23 mouse cellular contexts compared by ENCODE assay signal in the genomic region with DNA sequence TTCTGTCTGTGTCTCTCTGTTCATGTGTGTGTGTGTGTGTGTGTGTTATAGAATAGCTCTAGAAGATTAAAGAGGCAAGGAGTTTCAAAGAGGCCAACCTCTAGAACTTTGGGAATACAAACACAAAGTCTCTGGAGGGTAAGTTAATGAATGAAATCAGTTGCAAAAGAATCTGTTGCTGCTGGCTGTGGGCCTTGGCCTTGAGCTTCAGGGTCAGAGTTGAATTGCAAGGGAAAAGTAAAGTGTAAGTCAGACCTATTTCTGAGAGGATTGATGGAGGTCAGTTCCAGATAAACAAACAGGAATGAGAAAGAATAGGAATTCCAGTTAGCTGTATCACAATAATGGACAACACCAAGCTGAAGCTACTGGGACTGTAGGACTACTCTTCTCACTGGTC.
DNase-seq lines count a peak whose midpoint lies in the region; ATAC-seq and TF ChIP-seq lines count a peak whose summit lies in the region.
"Had no signal": no experiment of that assay in that cellular context is flagged by ENCODE, and none has a peak within 500 bp of the region (broad histone marks: within the 10 kb centered on the region; RNA-seq: fewer than 3 reads in every experiment).

No protein-coding gene starts in this region.

- H3K9ac ChIP-seq in liver, adult 2 months (ENCODE audit: low read depth, low read length), result no peak overlapping the region
- no peak overlapping the region for H3K9ac ChIP-seq in liver, embryonic 12.5 days
- no peak overlapping the region for H3K9ac ChIP-seq in kidney, postnatal 0 days (ENCODE audit: low read depth, low read length)
- H3K9ac ChIP-seq: embryonic facial prominence, embryonic 13.5 days; forebrain, embryonic 12.5 days; heart, embryonic 13.5 days; hindbrain, embryonic 12.5 days; limb, embryonic 15.5 days had no signal

- H3K4me2 ChIP-seq in liver, embryonic 12.5 days, result no peak overlapping the region
- H3K4me2 ChIP-seq in kidney, postnatal 0 days (ENCODE audit: low read length), result no peak overlapping the region
- H3K4me2 ChIP-seq: embryonic facial prominence, embryonic 13.5 days; forebrain, embryonic 12.5 days; heart, embryonic 13.5 days; hindbrain, embryonic 12.5 days; limb, embryonic 15.5 days had no signal

- no peaks in the 10 kb centered on the region for H3K79me2 ChIP-seq in liver, adult 2 months (ENCODE audit: control insufficient read depth, insufficient read depth, low read length)

- intact Hi-C loops in heart, postnatal 36 days (cut with DNase I), result no loop called here

- H3K4me3 ChIP-seq in liver, adult 2 months (ENCODE audit: insufficient read depth, low read depth, low read length), result no peak overlapping the region
- H3K4me3 ChIP-seq in liver, embryonic 12.5 days, result no peak overlapping the region
- no peak overlapping the region for H3K4me3 ChIP-seq in kidney, postnatal 0 days (replicated peaks; ENCODE audit: low read depth, low read length)
- H3K4me3 ChIP-seq: embryonic facial prominence, embryonic 13.5 days; erythroblast, embryonic 14.5 days; forebrain, embryonic 12.5 days; heart, adult 2 months; heart, embryonic 13.5 days; hindbrain, embryonic 12.5 days; limb, embryonic 15.5 days; midbrain, embryonic 10.5 days had no signal

- ATAC-seq in liver, embryonic 12.5 days, result no peak
- ATAC-seq in kidney, postnatal 0 days (replicated peaks; ENCODE audit: low FRiP score, low read depth), result no peak
- ATAC-seq: activated CD4-positive, CD25-positive, alpha-beta regulatory T cell, adult 4 months had no signal

- TF ChIP-seq POLR2A in liver, adult 2 months (IDR thresholded peaks at IDR 0.05; ENCODE audit: extremely low read depth, insufficient read depth, low read length), result no peak

- peak; percentile 66 for DNase-seq in liver, adult 2 months (ENCODE audit: extremely low read depth, low read depth, low spot score)
- DNase-seq in adrenal gland, postnatal 10 days, result peak; percentile 68
- DNase-seq in kidney, postnatal 0 days (ENCODE audit: low spot score), result peak; percentile 22
- no peak for DNase-seq in Muller cell, postnatal 12 days (ENCODE audit: inconsistent ontology term)
- no peak for DNase-seq in thymus, postnatal 25 days
- no peak for DNase-seq in heart, postnatal 36 days
- DNase-seq: cerebellum, adult 8-10 months; cerebellum, postnatal 36 days; embryo, embryonic 11 days; gastrocnemius, postnatal 36 days; heart, adult 2 months; heart, postnatal 14 days; left cerebral cortex, postnatal 4 days had no signal

- no peak for TF ChIP-seq CTCF in liver, adult 2 months (IDR thresholded peaks at IDR 0.05; ENCODE audit: low read depth, low read length)
- no peak for TF ChIP-seq CTCF in kidney, postnatal 0 days (IDR thresholded peaks at IDR 0.05; ENCODE audit: low read depth)

- no peaks in the 10 kb centered on the region for H3K36me3 ChIP-seq in liver, adult 2 months (ENCODE audit: control insufficient read depth, insufficient read depth, low read length)
- H3K36me3 ChIP-seq in liver, embryonic 12.5 days, result no peaks in the 10 kb centered on the region
- H3K36me3 ChIP-seq in kidney, postnatal 0 days (ENCODE audit: insufficient read depth, low read length), result no peaks in the 10 kb centered on the region
- H3K36me3 ChIP-seq: embryonic facial prominence, embryonic 13.5 days; forebrain, embryonic 12.5 days; heart, embryonic 13.5 days; hindbrain, embryonic 12.5 days; limb, embryonic 15.5 days; midbrain, embryonic 10.5 days had no signal

- peaks cover 5% of the 10 kb centered on the region; the same call in 1 of the 2 replicates for H3K4me1 ChIP-seq in liver, adult 2 months (ENCODE audit: control insufficient read depth, insufficient read depth, low read length)
- no peaks in the 10 kb centered on the region for H3K4me1 ChIP-seq in liver, embryonic 12.5 days
- H3K4me1 ChIP-seq in kidney, postnatal 0 days (replicated peaks; ENCODE audit: insufficient read depth, low read length), result no peaks in the 10 kb centered on the region
- H3K4me1 ChIP-seq: embryonic facial prominence, embryonic 13.5 days; forebrain, embryonic 12.5 days; heart, embryonic 13.5 days; hindbrain, embryonic 12.5 days; limb, embryonic 15.5 days; midbrain, embryonic 10.5 days had no signal

- H3K9me3 ChIP-seq in liver, embryonic 12.5 days (replicated peaks), result no peaks in the 10 kb centered on the region
- H3K9me3 ChIP-seq in kidney, postnatal 0 days (replicated peaks; ENCODE audit: low read length), result no peaks in the 10 kb centered on the region
- H3K9me3 ChIP-seq: embryonic facial prominence, embryonic 13.5 days; forebrain, embryonic 12.5 days; heart, embryonic 13.5 days; hindbrain, embryonic 12.5 days; limb, embryonic 15.5 days; midbrain, embryonic 10.5 days had no signal

- H3K27ac ChIP-seq in liver, adult 2 months (replicated peaks; ENCODE audit: insufficient read depth, low read depth, low read length), result no peak overlapping the region
- H3K27ac ChIP-seq in liver, embryonic 12.5 days, result no peak overlapping the region
- no peak overlapping the region for H3K27ac ChIP-seq in kidney, postnatal 0 days
- H3K27ac ChIP-seq: embryonic facial prominence, embryonic 13.5 days; forebrain, embryonic 12.5 days; heart, adult 2 months; heart, embryonic 13.5 days; hindbrain, embryonic 12.5 days; limb, embryonic 15.5 days; macrophage; midbrain, embryonic 10.5 days had no signal

- no peaks in the 10 kb centered on the region for H3K27me3 ChIP-seq in liver, adult 2 months (ENCODE audit: control insufficient read depth, insufficient read depth, low read length)
- H3K27me3 ChIP-seq in liver, embryonic 12.5 days (replicated peaks), result no peaks in the 10 kb centered on the region
- no peaks in the 10 kb centered on the region for H3K27me3 ChIP-seq in kidney, postnatal 0 days (ENCODE audit: insufficient read depth, low read length)
- H3K27me3 ChIP-seq: embryonic facial prominence, embryonic 13.5 days; forebrain, embryonic 12.5 days; heart, embryonic 13.5 days; hindbrain, embryonic 12.5 days; limb, embryonic 15.5 days had no signal

Comparison
In these comparisons a context has a peak if more than half of its experiments do, and no peak if none do; other contexts are left out.
1. DNase-seq: peak in liver, adult 2 months (single experiment), adrenal gland, postnatal 10 days (single experiment) and kidney, postnatal 0 days (single experiment); none in Muller cell, postnatal 12 days (single experiment), thymus, postnatal 25 days (single experiment) and heart, postnatal 36 days (0 of 2).